Mouse (Mus musculus) MEL (cell line): ENCODE measurements around the gene Ppp1r15b. TPM values are rescaled to one million over a fixed set of nuclear protein-coding genes. Genes with fewer than 3 reads are reported as not detected.

Source experiments
- DNase-seq: peaks from one replicate; pipeline ENCODE4 v3.0.0; 2011; ENCODE audit warnings: low read depth, low spot score
- H3K27ac ChIP-seq: 2 replicates; pipeline ENCODE4 v1.5.1; 2012; ENCODE audit warnings: low read depth, mild to moderate bottlenecking, control low read depth, low read length, moderate library complexity; ENCODE audit not compliant: control insufficient read depth
- H3K27me3 ChIP-seq, 2 experiments: fragments of 150-350 bp in 1 of 2; sonication (generic) in 1 of 2; 2 replicates each; pipeline ENCODE4 v1.6.1; 2012; ENCODE audit warnings: low read length in 2 of 2, mild to moderate bottlenecking in 2 of 2, improper control_type of control experiment in 1 of 2, moderate library complexity in 1 of 2; ENCODE audit not compliant: insufficient read depth in 2 of 2, control insufficient read depth in 1 of 2
- H3K36me3 ChIP-seq, 2 experiments: 2 replicates each; pipeline ENCODE4 v1.6.1; 2012 to 2014; ENCODE audit warnings: low read length in 2 of 2, improper control_type of control experiment in 1 of 2, inconsistent platforms in 1 of 2, mild to moderate bottlenecking in 1 of 2; ENCODE audit not compliant: insufficient read depth in 2 of 2, control insufficient read depth in 1 of 2
- H3K4me1 ChIP-seq, 2 experiments: fragments of 150-350 bp in 1 of 2; sonication (generic) in 1 of 2; 2 replicates each; pipeline ENCODE4 v1.6.1; 2012; ENCODE audit warnings: low read length in 2 of 2, improper control_type of control experiment in 1 of 2, mild to moderate bottlenecking in 1 of 2; ENCODE audit not compliant: insufficient read depth in 2 of 2, control insufficient read depth in 1 of 2
- H3K4me3 ChIP-seq, 2 experiments: fragments of 150-350 bp in 1 of 2; sonication (generic) in 1 of 2; 2 replicates each; pipeline ENCODE4 v1.5.1; 2012; ENCODE audit warnings: low read depth in 2 of 2, low read length in 2 of 2, mild to moderate bottlenecking in 2 of 2, moderate library complexity in 2 of 2, control low read depth in 1 of 2, improper control_type of control experiment in 1 of 2; ENCODE audit not compliant: control insufficient read depth in 1 of 2, insufficient read depth in 1 of 2
- H3K79me2 ChIP-seq: 2 replicates; pipeline ENCODE4 v1.6.1; 2012; ENCODE audit warnings: mild to moderate bottlenecking, low read length, moderate library complexity; ENCODE audit not compliant: control insufficient read depth, poor library complexity, insufficient read depth
- H3K9ac ChIP-seq: 2 replicates; pipeline ENCODE4 v1.6.1; 2012; ENCODE audit warnings: low read depth, mild to moderate bottlenecking, control low read depth, low read length, moderate library complexity; ENCODE audit not compliant: control insufficient read depth, poor library complexity, severe bottlenecking
- H3K9me3 ChIP-seq: fragments of 150-350 bp; sonication (generic); replicated peaks from 2 replicates; pipeline ENCODE4 v1.6.1; 2012; ENCODE audit warnings: mild to moderate bottlenecking, low read length, improper control_type of control experiment, moderate library complexity; ENCODE audit not compliant: insufficient read depth
- BHLHE40 ChIP-seq: IDR thresholded peaks from 2 replicates; pipeline ENCODE4 v1.6.1; 2012; ENCODE audit warnings: low read depth, mild to moderate bottlenecking, inconsistent platforms, low read length, improper control_type of control experiment, borderline replicate concordance
- CHD1 ChIP-seq: IDR thresholded peaks from 2 replicates; pipeline ENCODE4 v1.6.1; 2012; ENCODE audit warnings: low read depth, mild to moderate bottlenecking, inconsistent platforms, low read length, improper control_type of control experiment
- E2F4 ChIP-seq: IDR thresholded peaks from 2 replicates; pipeline ENCODE4 v1.6.1; 2011; ENCODE audit warnings: low read depth, low read length, improper control_type of control experiment, borderline replicate concordance
- EP300 ChIP-seq, 2 experiments: IDR thresholded peaks; 2 replicates each; pipeline ENCODE4 v1.6.1; 2011; ENCODE audit warnings: improper control_type of control experiment in 2 of 2, low read length in 2 of 2, low read depth in 1 of 2, mild to moderate bottlenecking in 1 of 2
- ETS1 ChIP-seq: IDR thresholded peaks from 2 replicates; pipeline ENCODE4 v1.6.1; 2012; ENCODE audit warnings: low read depth, mild to moderate bottlenecking, inconsistent platforms, low read length, improper control_type of control experiment, moderate library complexity
- MAFK ChIP-seq: IDR thresholded peaks from 2 replicates; pipeline ENCODE4 v1.6.1; 2011; ENCODE audit warnings: low read depth, mild to moderate bottlenecking, low read length, improper control_type of control experiment, borderline replicate concordance
- MAZ ChIP-seq: IDR thresholded peaks from 2 replicates; pipeline ENCODE4 v1.6.1; 2012; ENCODE audit warnings: low read depth, mild to moderate bottlenecking, inconsistent platforms, low read length, improper control_type of control experiment
- NRF1 ChIP-seq: IDR thresholded peaks from 2 replicates; pipeline ENCODE4 v1.6.1; 2014; ENCODE audit warnings: low read depth, mild to moderate bottlenecking, inconsistent platforms, low read length, improper control_type of control experiment, moderate library complexity; ENCODE audit not compliant: poor library complexity, insufficient read depth, severe bottlenecking
- POLR2A ChIP-seq, 2 experiments: IDR thresholded peaks; 2 replicates each; pipeline ENCODE4 v1.6.1; 2011 to 2012; ENCODE audit warnings: low read length in 2 of 2, mild to moderate bottlenecking in 2 of 2, control low read depth in 1 of 2, improper control_type of control experiment in 1 of 2, low read depth in 1 of 2, moderate library complexity in 1 of 2; ENCODE audit not compliant: control insufficient read depth in 1 of 2, insufficient read depth in 1 of 2, poor library complexity in 1 of 2
- POLR2AphosphoS2 ChIP-seq: IDR thresholded peaks from 2 replicates; pipeline ENCODE4 v1.6.1; 2011; ENCODE audit warnings: low read length, improper control_type of control experiment
- RAD21 ChIP-seq: IDR thresholded peaks from 2 replicates; pipeline ENCODE4 v1.6.1; 2011; ENCODE audit warnings: mild to moderate bottlenecking, low read depth, low read length, improper control_type of control experiment
- TCF12 ChIP-seq: IDR thresholded peaks from 2 replicates; pipeline ENCODE4 v1.6.1; 2014; ENCODE audit warnings: low read depth, mild to moderate bottlenecking, inconsistent platforms, low read length, improper control_type of control experiment, moderate library complexity
- USF1 ChIP-seq: IDR thresholded peaks from 2 replicates; pipeline ENCODE4 v1.6.1; 2014; ENCODE audit warnings: low read depth, mild to moderate bottlenecking, inconsistent platforms, low read length, improper control_type of control experiment, moderate library complexity
- USF2 ChIP-seq, 2 experiments: IDR thresholded peaks; 2 replicates each; pipeline ENCODE4 v1.6.1; 2011 to 2012; ENCODE audit warnings: improper control_type of control experiment in 2 of 2, low read length in 2 of 2, borderline replicate concordance in 1 of 2, inconsistent platforms in 1 of 2, low read depth in 1 of 2, mild to moderate bottlenecking in 1 of 2; ENCODE audit not compliant: insufficient read depth in 1 of 2
- ZC3H11A ChIP-seq: IDR thresholded peaks from 2 replicates; pipeline ENCODE4 v1.6.1; 2012; ENCODE audit warnings: low read depth, mild to moderate bottlenecking, inconsistent platforms, low read length, improper control_type of control experiment
- ZMIZ1 ChIP-seq: IDR thresholded peaks from 2 replicates; pipeline ENCODE4 v1.6.1; 2012; ENCODE audit warnings: low read depth, mild to moderate bottlenecking, inconsistent platforms, low read length, improper control_type of control experiment, moderate library complexity
- polyA plus RNA-seq, 2 experiments: library from polyadenylated mRNA; stranded (reverse) in 1 of 2; unstranded in 1 of 2; fragments of >175 nt in 1 of 2; fragments of >200 nt in 1 of 2; gene quantifications; 2 replicates each; pipeline versions ENCODE4 v1.2.1 to v1.2.4; 2012; ENCODE audit warnings: low replicate concordance in 2 of 2, low read depth in 1 of 2; ENCODE audit not compliant: insufficient read length in 2 of 2, insufficient read depth in 1 of 2, missing spikeins in 1 of 2
- total RNA-seq: library from RNA; depleted of rRNA; stranded (reverse); fragments of 300-350 nt; gene quantifications from 2 replicates; pipeline ENCODE4 v1.2.3, GENCODE M21; 2012

Gene Ppp1r15b
- total and polyA plus RNA-seq, 3 experiments = 53.1 to 56.3 TPM; not detected in 1

DNA sequence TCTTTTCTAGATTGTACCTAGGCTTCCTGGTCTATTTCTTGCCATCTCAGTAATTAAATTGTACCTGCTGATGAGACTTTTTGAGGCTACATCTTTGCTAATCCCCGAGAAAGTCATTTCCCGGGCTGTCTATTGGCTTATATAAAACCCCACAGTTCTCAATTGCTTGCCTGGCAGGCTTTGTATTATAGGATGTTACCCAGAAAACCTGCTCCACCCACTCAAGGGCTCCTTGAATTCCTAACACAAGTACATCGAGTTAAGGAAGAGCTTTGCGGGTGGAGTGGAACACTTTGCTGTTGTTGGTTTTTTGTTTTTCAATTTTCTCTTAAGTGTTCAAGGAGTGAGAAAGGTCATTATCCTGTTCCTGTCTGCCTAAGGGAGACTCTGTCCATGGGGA lies 41.5 kb upstream of the Ppp1r15b start:
- H3K27ac ChIP-seq = no peak overlapping the region
- H3K4me1 ChIP-seq = peaks cover 2 to 7% of the 10 kb centered on the region in 2 experiments; a peak in 3 of 4 replicates
- H3K27me3 ChIP-seq = no peaks in the 10 kb centered on the region
- H3K4me3 ChIP-seq = no peak overlapping the region
- DNase-seq = no peak
- TF ChIP-seq RAD21 (no peak), ETS1 (no peak), CHD1 (no peak), BHLHE40 (no peak), EP300 (IDR thresholded peaks at IDR 0.05; ENCODE audit: low read depth in 1 of 2, low read length in 2 of 2) (no peak), POLR2AphosphoS2 (no peak), ZC3H11A (no peak), USF2 (IDR thresholded peaks at IDR 0.05; ENCODE audit: borderline replicate concordance in 1 of 2, insufficient read depth in 1 of 2, low read depth in 1 of 2, low read length in 2 of 2) (no peak), TCF12 (no peak), ZMIZ1 (no peak)
- H3K79me2 ChIP-seq = no peaks in the 10 kb centered on the region
- H3K9ac ChIP-seq = no peak overlapping the region
- H3K9me3 ChIP-seq = no peaks in the 10 kb centered on the region
- peaks cover 0 to 5% of the 10 kb centered on the region in 2 experiments; a peak in 2 of 4 replicates for H3K36me3 ChIP-seq

DNA sequence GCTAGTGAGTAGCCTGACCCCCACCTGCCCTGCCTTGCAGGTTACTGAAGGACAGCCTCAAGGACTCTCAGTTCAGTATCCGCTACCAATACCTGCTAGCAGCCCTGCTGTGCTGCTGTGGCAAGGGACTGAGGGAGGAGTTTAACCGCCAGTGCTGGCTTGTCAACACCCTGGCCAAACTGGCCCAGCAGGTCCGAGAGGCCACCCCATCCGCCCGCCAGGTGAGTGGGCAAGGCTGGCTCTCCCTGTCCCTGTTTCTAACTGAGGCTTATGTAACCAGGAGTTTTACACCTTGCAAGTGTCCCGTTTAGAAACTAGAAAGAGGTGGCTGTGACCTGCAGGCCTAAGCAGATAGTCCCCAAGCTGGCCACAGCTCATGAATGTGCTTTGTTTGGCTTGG lies 40.3 kb upstream of the Ppp1r15b start:
- Histone ChIP-seq H3K9ac (no peak overlapping the region), H3K27me3 (no peaks in the 10 kb centered on the region)
- TF ChIP-seq NRF1 (no peak), MAFK (no peak), POLR2A (IDR thresholded peaks at IDR 0.05; ENCODE audit: control insufficient read depth in 1 of 2, insufficient read depth in 1 of 2, low read depth in 1 of 2, low read length in 2 of 2, poor library complexity in 1 of 2) (no peak), MAZ (no peak), E2F4 (no peak), CHD1 (no peak), ZMIZ1 (no peak), USF1 (no peak)
- TF ChIP-seq, all 39 proteins: peak for 0

More for the DNA sequence above, 40.3 kb upstream of the Ppp1r15b start:
- Histone ChIP-seq H3K4me1 (no peaks in the 10 kb centered on the region), H3K27ac (no peak overlapping the region), H3K36me3 (no peaks in the 10 kb centered on the region), H3K79me2 (no peaks in the 10 kb centered on the region), H3K9me3 (no peaks in the 10 kb centered on the region), H3K4me3 (no peak overlapping the region)
- DNase-seq = no peak
